Mouse (Mus musculus): ENCODE measurements around the gene Slc35e1. TPM values are rescaled to one million over a fixed set of nuclear protein-coding genes. Genes with fewer than 3 reads are reported as not detected.

Slc35e1 gene
- total RNA-seq (2017) = 35.6 to 42.2 TPM (median 39.3 TPM) in 3 replicates

DNA sequence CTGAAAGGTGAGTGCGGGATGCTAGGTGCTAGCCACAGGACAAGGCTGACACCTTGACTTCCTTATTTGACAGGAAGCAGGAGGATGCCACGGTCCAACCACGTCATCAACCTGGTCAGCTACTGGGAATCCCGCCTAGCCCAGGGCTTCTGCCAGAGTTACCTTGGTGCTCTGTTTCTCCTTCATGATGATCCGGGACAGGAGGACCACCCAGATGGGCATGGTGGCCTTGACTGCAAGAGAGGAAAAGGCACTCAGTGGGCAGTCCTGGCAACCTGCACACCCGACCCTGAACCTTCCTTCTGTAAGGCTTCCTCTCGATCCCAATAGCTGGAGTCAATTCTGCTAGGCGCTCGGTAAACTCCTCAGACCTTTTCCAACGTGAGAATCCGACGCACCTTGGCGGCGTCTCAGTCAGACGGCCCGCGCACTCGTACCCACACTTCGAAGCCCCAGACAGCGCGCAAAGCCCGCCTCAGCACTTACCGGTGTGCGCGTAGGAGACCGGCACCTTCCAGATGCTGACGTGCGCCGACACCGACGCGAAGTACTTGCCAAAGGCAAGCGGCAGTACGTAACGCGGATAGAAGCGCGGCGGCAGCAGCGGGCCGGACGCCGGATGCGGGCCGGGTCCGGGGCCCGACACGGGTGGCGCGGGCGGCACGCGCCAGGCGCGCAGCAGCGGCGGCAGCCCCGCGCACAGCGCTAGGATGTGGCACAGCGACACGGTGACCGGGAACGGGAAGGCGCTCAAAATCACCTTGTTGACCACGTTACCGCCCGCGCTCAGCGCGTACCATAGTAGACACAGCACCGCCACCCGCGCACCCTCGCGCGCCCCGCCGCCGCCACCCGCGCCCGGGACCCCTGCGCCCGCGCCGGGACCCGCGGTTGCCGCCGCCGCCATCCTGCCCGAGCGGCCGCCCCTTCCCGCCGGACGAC is at the start of gene Slc35e1:
Slc35e1 (minus strand) TSS at position 935 of the 942 bp plus-strand sequence.
- ATAC-seq (replicated peaks; ENCODE audit: insufficient number of reproducible peaks, low FRiP score, low TSS enrichment, poor library complexity, severe bottlenecking) = no peak

DNA sequence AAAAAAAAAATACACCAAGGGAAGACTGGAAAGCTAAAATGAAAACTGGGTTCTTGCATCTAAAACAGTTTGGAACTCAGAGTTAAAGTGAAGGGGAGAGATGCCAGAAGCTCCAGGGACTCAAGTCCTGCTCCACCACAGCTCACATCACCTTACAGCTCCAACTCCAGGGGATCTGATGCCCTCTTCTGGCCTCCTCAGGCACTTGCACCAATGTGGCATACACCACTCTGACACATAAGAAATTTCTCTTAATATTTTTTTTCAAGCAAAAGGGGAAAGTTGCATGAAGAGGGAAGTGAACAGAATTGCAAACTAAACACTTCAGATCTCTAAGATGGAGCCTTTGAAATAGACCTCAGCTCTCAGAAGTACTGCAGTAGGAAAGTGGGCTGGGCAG is 46.8 kb upstream of the Slc35e1 start:
- ATAC-seq (replicated peaks; ENCODE audit: insufficient number of reproducible peaks, low FRiP score, low TSS enrichment, poor library complexity, severe bottlenecking) = no peak

DNA sequence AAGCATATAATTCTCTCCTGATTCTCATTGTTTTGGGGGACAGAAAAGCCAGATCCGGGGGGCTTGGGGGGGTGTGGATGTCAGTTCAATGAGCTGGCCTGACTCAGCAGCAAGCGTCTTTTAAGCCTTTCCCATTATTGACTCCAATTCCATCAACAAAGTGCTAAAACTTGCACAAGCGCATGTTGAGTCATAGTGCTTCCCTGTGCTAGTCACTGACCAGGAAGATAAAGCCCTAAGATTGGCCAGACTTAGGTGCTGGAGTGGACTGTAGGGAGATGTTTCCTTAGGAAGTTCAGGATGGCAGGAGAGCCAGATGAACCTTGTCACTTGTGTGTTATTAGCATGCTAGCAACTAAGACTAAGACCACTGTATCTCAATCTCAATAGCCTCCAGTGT is 42.5 kb upstream of the Slc35e1 start:
- no peak for ATAC-seq (replicated peaks; ENCODE audit: insufficient number of reproducible peaks, low FRiP score, low TSS enrichment, poor library complexity, severe bottlenecking)

DNA sequence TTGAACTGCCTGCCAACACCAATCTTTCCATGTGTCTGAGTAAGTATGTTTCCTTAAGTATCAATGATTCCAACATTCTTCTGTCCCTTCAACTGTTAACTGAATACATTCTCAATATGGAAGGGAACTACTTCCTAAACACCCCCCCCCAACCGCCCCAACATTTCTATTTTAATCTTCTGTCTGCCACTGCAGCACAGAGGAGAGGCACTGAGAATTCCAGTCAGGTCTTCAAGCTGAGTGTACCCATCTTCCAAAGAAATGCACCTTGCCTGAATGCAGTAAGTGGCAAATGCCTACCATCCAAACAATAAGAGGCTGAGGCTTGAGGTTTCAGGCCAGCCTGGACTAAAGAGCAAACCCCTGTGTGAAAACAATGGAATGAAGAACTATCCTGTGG is 39.7 kb upstream of the Slc35e1 start:
- ATAC-seq (replicated peaks; ENCODE audit: insufficient number of reproducible peaks, low FRiP score, low TSS enrichment, poor library complexity, severe bottlenecking) = no peak

DNA sequence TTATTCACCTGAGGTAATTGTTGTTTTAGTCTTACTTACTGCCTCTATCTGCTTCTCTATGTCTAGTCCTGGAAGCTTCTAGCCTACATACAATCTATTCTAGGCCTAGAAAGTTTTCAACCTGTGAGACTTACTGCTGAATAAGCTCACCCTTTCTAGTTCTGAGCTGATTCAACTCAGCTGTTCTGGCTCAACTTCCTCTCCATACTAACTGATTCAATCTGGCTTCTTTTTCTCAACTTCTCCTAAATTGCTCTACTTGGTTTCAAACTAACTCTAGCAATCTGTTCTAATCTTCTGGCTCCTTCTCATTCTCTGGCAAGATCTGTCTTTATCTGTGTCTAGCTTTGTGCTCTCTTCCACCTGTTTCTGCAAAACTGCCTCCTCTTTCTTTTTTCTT is 29.5 kb upstream of the Slc35e1 start:
- no peak for ATAC-seq (replicated peaks; ENCODE audit: insufficient number of reproducible peaks, low FRiP score, low TSS enrichment, poor library complexity, severe bottlenecking)

DNA sequence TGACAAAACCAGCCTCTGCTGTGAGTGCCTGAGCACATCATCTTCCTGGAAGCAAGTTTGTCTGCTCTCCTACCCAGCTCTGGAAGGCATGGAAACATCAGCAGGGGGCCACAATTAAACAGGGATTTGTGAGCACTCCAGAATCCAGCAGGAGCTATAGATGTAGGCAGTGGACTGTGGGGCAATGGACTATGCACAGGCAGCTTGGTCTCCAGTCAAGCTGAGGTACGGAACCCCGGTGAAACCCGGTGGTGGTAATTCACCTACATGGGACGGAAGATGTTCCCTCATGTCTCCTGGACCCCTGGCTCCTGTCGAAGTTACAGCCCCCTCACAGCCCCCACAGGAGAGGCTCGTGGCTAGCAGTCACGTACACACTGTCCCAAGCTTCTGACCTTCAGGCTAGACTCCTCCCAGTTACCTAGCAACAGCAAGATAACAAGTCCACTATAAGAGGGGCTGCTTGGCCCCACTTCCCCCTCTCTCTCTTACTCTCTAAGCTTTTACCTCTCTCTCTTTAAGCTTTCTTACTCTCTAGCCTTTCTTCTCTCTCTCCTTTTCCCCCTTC is 25.1 kb upstream of the Slc35e1 start:
- no peak for ATAC-seq (replicated peaks; ENCODE audit: insufficient number of reproducible peaks, low FRiP score, low TSS enrichment, poor library complexity, severe bottlenecking)

DNA sequence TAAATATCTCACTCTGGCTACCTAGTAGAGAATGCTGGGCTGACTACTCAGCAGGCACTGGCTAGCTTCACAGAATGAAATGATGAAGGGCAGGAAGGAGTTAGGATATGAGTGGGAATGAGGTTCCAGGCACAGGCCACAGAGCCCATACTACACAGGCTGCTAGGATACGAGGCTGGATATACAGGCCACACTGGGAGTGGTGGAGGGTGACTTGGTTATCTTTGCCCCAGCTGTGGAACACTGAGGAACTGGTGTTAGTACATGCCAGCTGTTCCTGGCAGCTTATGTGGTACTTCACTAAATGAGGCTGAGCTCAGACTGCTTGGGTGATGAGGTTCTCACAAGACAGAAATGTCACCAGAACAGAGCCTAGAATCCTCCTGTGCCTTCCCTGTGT is 20.7 kb upstream of the Slc35e1 start:
- ATAC-seq (replicated peaks; ENCODE audit: insufficient number of reproducible peaks, low FRiP score, low TSS enrichment, poor library complexity, severe bottlenecking) = no peak

DNA sequence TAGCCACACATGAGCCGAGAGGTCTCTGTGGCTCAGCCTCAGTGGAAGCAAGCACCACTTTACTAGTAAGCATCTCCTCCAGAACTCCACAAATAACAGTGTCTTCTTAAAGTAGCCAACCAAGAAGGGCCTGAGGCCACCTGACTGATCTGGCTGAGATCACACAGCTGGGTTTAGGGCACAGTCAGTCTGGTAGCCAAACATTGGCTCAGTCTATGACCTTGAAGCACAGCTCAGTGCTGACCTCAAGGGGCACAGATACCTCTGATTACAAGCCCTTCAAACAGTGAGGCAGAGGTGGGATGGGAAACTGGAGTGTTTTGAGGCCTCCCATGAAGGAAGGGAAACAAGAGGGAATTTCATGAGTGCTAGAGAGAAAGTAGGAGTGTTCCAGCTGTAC is 20.2 kb upstream of the Slc35e1 start:
- no peak for ATAC-seq (replicated peaks; ENCODE audit: insufficient number of reproducible peaks, low FRiP score, low TSS enrichment, poor library complexity, severe bottlenecking)

DNA sequence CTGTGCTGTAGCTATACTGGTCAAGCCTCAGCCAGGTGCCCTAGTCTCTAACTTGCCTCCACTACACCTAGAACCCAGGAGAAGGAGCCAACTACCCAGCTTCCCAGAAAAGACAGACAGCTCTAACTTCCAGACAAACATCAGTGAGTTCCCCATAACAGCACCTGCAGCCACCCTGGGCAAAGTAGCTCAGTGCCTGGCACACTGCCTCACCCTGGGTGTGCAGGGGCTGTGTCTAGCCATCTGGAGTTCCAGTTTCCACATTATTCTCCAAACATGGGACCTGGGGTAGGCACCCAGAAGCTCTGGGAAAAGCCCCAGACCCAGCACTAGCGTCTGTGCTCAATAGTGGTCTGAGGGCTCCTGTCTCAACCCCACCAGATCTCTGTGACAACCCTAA is 15.1 kb upstream of the Slc35e1 start:
- no peak for ATAC-seq (replicated peaks; ENCODE audit: insufficient number of reproducible peaks, low FRiP score, low TSS enrichment, poor library complexity, severe bottlenecking)

DNA sequence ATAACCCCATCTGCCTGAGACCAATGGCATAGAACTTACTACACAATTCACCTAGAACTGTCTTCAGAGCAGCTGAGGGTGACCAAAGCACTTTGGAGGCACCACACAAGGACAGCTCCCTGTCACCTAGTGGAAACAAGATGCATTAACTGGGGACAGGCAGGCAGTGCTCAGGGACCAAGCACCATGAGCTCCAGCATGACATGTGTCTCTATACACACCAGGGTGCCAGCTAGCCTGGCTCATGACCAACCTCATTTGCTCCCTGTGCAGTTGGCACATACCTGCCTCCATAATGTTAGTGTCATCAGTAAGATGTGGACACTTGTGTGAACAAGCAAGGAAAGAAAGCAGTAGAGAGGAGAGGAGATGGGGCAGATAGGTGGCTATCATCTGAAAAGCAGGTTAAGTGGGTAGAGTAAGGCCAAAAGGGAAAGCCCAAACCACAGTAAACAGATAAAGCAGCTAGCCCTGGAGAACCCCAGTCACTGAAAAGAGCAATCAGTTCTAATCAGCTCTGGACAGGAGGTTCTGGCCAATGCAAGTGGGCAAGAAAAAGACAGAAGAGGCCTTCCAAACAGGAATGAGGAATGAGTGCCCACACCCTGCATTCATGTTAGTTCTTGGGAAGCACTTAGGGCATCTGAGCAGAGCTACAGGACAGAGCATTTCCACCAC is 12.4 kb upstream of the Slc35e1 start:
- ATAC-seq (replicated peaks; ENCODE audit: insufficient number of reproducible peaks, low FRiP score, low TSS enrichment, poor library complexity, severe bottlenecking) = no peak

DNA sequence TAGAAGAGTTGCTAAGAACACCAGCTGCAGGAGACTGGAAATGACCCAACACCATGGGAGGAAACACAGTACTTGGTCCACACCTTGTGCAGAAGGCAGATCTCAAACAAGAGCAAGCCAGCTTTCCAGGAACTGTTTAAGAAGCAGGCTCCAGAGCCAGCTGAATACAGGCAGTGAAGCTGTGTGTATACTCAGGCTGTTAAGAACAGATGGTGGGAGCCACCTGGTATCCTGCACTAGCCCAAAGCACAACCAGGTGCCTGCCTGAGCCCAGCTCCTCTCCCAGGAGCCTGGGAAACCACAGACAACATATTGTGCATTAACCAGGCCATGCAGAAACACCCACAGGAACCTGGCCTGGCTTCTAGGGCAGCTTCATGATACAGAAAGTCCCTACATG is 11.7 kb upstream of the Slc35e1 start:
- no peak for ATAC-seq (replicated peaks; ENCODE audit: insufficient number of reproducible peaks, low FRiP score, low TSS enrichment, poor library complexity, severe bottlenecking)

DNA sequence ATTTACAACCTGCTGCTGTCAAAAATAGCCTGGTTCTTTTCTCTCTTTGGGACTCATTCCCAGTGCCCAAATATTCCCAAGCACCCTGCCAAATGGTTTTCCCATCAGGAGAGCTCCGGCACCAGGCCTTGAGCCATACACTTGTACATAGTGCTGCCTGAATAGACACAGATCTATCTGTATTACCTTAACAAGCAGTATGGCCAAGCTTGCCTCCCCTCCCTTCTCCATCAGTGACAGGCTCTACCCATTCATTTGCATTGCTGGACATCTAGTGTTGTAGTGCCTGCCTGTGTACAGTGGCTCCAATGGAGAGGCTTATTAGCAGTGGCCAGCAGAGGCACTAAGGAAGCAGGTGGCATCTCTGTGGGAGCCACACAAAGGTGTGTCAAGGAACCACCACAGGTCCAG is 8.1 kb upstream of the Slc35e1 start:
- no peak for ATAC-seq (replicated peaks; ENCODE audit: insufficient number of reproducible peaks, low FRiP score, low TSS enrichment, poor library complexity, severe bottlenecking)

DNA sequence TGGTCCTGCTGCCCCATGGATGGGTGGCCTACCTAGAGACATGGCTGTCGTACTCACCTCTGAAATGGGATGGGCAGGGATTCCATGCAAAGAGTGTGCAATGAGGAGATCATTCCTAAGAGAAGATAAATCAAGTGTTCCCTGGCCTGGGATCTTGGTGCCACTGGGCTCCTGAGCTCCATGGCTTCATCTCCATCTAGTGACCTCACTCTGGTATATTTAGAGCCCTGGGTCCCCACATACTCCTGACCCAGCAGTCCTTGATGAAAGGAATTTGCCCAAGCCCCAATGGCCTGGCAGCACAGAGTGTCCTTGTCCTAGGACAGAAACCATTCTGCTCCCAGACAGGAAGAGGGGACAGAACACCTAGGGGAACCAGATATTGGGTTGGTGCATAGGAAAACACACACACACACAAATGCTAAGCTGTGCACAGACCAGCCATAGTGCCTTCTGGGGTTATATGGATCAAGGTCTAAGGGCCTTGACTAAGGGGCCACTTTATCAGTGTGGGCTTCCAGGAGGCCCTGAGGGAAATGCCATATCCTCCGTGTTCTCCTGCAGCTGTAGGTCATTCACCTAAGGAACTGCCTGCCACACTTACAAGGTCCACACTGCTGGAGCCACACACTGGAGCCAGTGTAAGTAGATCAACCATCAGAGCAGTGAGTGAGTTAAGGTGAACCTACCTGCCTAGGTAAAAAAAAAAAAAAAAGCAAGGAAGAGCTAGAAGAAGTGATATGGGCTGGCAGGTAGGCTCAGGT is 7.3 kb upstream of the Slc35e1 start:
- ATAC-seq (replicated peaks; ENCODE audit: insufficient number of reproducible peaks, low FRiP score, low TSS enrichment, poor library complexity, severe bottlenecking) = no peak

DNA sequence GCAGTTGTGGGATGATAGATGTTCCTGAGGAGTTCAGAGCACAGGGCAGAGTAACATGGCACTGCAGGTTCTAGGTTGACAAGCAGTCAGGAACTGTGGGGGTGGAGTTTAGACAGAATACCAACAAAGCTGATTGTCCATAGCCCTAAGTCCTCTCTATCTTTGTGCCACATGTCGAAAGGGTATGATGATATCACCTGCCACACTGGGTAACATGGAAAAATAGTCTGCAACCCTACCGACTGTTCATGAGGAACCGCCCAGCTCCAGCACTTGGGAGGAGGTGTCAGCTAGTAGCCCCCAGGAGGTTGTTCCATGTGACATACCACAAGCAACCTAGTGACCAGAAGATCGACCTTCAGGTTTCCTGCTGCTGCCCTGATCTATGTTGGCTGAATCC is 6.1 kb upstream of the Slc35e1 start:
- no peak for ATAC-seq (replicated peaks; ENCODE audit: insufficient number of reproducible peaks, low FRiP score, low TSS enrichment, poor library complexity, severe bottlenecking)

DNA sequence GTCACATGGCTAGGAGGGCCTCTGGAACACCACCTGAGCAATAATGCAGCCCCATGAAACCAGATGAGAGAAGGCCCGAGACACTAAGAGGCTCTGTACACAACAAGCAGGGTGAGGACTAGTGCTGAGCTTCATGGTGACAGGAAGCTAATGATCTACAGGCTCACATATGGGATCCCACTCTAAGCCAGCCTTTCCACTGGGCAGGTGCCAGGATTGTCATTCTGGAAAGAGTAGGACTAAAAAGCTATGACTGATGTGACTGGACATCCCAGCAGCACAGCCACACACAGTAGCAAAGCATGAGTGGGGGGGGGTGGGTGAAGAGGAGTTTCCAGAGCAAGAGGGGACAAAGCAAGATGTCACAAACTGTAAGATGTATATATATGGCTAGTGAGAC is 5.5 kb upstream of the Slc35e1 start:
- no peak for ATAC-seq (replicated peaks; ENCODE audit: insufficient number of reproducible peaks, low FRiP score, low TSS enrichment, poor library complexity, severe bottlenecking)

DNA sequence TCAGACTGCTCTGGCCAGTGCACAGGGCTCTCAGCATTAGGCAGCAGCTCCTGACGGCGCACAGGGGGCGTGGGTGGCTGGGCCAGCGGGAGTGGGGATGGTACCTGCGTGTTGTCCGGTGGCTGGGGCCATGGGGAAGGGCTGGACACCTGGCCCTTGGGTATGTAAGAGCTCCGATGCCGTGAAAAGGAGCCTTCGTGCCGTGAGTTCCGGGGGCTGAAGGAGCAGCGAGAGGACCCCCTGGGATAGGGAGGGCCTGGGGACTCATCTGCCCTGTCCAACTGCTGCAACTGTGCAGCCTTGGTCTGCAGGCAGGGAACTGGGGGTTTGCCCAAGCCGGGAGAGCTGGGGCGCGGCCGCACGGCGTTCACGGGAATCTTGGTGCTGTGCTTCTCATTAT is 3.8 kb upstream of the Slc35e1 start:
- ATAC-seq (replicated peaks; ENCODE audit: insufficient number of reproducible peaks, low FRiP score, low TSS enrichment, poor library complexity, severe bottlenecking) = no peak

DNA sequence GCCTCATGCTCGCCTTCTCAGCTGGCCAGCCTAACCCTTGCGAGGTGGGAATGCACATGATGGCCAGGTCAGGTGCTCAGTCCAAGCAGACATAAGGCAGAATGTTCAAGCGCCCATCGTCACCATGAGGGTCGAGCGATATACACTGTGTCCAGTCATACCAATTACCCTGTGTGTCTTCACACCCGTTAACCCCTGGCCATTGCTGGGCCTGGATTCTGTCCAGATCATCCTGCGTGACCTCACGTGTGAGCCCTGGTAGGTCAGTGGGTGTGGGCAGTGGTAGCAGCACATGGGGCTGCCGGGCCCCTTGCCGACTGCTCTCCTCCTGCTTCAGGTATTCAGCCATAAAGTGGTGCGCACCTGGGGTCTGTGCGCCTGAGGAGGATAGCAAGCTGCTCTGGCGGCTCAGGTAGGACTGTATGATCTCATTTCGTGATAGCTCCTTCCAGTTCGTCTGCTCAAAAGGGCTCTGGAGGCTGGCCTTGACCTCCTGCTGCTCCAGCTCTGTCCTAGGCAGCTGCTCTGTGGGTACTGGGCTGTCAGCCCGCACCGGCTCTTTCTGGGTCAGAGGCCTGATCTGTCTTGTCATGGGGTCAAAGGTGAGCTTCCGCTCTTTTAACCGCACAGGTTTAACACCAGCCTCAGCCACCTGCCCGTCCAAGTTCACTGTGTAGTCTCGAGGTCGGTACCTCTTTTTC is 3.1 kb upstream of the Slc35e1 start:
- ATAC-seq (replicated peaks; ENCODE audit: insufficient number of reproducible peaks, low FRiP score, low TSS enrichment, poor library complexity, severe bottlenecking) = no peak

DNA sequence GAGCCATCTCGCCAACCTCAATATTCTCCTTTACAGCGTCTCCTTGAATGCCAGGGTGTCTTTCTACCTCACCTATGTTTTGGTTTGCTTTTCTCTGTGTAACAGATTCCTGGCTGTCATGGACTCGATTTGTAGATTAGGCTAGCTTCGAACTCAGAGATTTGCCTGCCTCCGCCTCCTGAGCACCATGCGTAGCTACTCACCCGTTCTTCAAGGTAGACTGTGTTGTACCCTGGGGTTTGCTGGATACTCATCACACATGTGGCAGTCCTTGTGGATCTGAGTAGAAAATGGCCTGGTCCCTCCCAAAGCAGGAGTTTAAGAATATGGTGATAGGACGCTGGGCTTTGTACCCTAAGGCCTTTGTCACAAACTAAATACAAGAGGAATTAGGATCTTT is 967 bp upstream of the Slc35e1 start:
- no peak for ATAC-seq (replicated peaks; ENCODE audit: insufficient number of reproducible peaks, low FRiP score, low TSS enrichment, poor library complexity, severe bottlenecking)

Data from monocyte, adult 5-6 weeks (primary cell).